Mouse (Mus musculus): ENCODE data around the gene Hist1h2bf. TPM values are rescaled to one million over a fixed set of nuclear protein-coding genes. Genes with fewer than 3 reads are reported as not detected.
"Not testable (repeated sequence)": the region's sequence is repeated elsewhere in the genome, so short reads cannot be mapped to it uniquely, and the experiment has no call there.

The Hist1h2bf gene
- polyA plus RNA-seq, 1 experiment from 2014 or later, result 1.1 TPM

DNA sequence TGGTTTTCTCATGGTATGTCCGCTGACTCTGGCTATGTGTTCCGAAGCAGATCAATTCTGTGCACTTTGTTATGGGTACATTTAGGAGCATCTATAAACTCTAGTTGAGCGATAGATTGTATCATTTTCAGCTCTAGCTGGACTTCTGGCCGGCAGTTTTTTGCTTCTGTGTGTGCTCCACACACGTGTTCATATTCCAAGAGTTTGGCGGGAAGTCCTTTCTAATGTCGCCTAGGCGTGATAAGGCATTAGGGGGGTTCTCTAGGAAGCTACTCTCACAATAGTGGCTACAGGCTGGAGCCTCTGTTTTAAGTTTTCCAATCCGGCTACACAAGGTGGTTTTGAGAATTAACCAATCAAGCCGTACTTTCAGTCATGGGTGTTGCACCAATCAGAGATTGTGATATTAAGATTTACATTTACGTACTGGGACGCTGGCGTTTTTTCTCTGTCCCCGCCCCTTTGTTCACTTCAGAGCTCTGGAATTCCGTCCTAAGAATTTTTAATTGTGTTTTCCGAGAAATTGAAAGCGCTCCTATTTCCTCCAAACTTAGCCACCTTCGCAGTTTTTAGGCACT lies 18.1 kb downstream of the Hist1h2bf start:
- DNase-seq (ENCODE audit: low spot score), result peak; percentile 86
- peak overlapping the region; percentile 68 for H3K4me3 ChIP-seq
- under 1% methylated on average over 18 of the region's 18 CpGs for WGBS
- H3K27ac ChIP-seq, result peak overlapping the region; percentile 90
- H3K27me3 ChIP-seq (ENCODE audit: insufficient read depth, poor library complexity, severe bottlenecking), result no peaks in the 10 kb centered on the region
- H3K4me1 ChIP-seq, result peaks cover 10% of the 10 kb centered on the region; the same call in 1 of the 2 replicates
- no peaks in the 10 kb centered on the region for H3K9me3 ChIP-seq
- no peaks in the 10 kb centered on the region for H3K36me3 ChIP-seq

DNA sequence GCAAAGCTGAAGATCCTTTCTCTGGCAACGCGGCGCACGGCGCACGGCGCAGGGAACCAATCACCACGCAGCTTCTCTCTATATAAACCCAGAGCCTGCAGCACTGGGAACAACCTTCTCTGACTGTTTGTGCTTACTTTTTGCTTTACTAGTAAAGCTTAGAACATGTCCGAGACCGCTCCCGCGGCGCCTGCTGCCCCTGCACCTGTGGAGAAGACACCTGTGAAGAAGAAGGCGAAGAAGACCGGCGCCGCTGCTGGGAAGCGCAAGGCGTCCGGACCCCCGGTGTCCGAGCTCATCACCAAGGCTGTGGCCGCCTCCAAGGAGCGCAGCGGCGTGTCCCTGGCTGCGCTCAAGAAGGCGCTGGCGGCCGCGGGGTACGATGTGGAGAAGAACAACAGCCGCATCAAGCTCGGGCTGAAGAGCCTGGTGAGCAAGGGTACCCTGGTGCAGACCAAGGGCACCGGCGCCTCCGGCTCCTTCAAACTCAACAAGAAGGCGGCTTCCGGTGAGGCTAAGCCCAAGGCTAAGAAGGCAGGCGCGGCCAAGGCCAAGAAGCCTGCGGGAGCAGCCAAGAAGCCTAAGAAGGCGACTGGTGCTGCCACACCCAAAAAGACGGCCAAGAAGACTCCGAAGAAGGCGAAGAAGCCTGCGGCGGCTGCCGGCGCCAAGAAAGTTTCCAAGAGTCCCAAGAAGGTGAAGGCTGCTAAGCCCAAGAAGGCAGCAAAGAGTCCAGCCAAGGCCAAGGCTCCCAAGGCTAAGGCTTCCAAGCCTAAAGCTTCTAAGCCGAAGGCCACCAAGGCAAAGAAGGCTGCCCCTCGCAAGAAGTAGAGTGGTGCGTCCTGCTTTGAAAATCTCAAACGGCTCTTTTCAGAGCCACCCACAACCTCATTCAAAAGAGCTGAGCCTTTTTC lies 18.8 kb downstream of the Hist1h2bf start:
- Histone ChIP-seq H3K4me3 (peak overlapping the region; percentile 68), H3K27me3 (ENCODE audit: insufficient read depth, poor library complexity, severe bottlenecking) (no peaks in the 10 kb centered on the region), H3K36me3 (no peaks in the 10 kb centered on the region), H3K9me3 (no peaks in the 10 kb centered on the region), H3K4me1 (peaks cover 15% of the 10 kb centered on the region; the same call in 1 of the 2 replicates), H3K27ac (peak overlapping the region; percentile 90)
- under 1% methylated on average over 54 of the region's 54 CpGs for WGBS
- DNase-seq (ENCODE audit: low spot score), result peak; percentile 94

- Histone ChIP-seq H3K9me3 (no peaks in the 10 kb centered on the region), H3K27ac (peak overlapping the region; percentile 90), H3K4me3 (peak overlapping the region; percentile 68), H3K36me3 (no peaks in the 10 kb centered on the region), H3K4me1 (peaks cover 15% of the 10 kb centered on the region; the same call in 1 of the 2 replicates), H3K27me3 (ENCODE audit: insufficient read depth, poor library complexity, severe bottlenecking) (no peaks in the 10 kb centered on the region)
- no peak for DNase-seq (ENCODE audit: low spot score)
- 24% methylated on average over 9 of the region's 9 CpGs for WGBS
Measured at GRCm38 (mm10) chr13:23554393-23554792, 19.6 kb downstream of the Hist1h2bf start.

DNA sequence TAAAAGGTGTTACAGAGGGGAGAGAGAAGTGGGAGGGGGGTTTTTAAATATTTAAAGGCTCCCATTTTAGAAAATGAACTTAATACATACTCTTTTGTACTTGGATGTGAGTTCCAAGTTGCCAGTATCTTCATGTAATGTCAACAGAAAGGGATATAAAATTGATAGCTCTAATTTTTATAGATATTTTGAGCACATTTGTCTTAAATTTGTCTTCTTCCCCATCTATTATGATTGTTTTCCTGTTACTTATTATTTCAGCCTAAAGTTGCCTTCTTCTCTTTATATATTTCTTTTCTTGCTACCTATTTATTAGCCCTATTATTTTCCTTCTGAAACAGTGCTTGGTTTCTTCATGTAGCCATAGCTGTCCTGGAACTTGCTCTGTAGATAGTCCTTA lies 21.0 kb downstream of the Hist1h2bf start, which contains the start of gene Hist1h1d:
Gene Hist1h1d, plus strand, starts transcription at position 301 of the 400 bp plus-strand sequence.
- H3K27ac ChIP-seq, result peak within 1 kb of the TSS; percentile 90
- no peak for DNase-seq (ENCODE audit: low spot score)
- peaks cover 15% of the 10 kb centered on the region; the same call in 1 of the 2 replicates for H3K4me1 ChIP-seq
- H3K9me3 ChIP-seq, result no peaks in the 10 kb centered on the region
- H3K4me3 ChIP-seq, result no peak within 1 kb of the TSS; the same call in 1 of the 2 replicates
- H3K36me3 ChIP-seq, result no peaks in the 10 kb centered on the region
- no peaks in the 10 kb centered on the region for H3K27me3 ChIP-seq (ENCODE audit: insufficient read depth, poor library complexity, severe bottlenecking)

DNA sequence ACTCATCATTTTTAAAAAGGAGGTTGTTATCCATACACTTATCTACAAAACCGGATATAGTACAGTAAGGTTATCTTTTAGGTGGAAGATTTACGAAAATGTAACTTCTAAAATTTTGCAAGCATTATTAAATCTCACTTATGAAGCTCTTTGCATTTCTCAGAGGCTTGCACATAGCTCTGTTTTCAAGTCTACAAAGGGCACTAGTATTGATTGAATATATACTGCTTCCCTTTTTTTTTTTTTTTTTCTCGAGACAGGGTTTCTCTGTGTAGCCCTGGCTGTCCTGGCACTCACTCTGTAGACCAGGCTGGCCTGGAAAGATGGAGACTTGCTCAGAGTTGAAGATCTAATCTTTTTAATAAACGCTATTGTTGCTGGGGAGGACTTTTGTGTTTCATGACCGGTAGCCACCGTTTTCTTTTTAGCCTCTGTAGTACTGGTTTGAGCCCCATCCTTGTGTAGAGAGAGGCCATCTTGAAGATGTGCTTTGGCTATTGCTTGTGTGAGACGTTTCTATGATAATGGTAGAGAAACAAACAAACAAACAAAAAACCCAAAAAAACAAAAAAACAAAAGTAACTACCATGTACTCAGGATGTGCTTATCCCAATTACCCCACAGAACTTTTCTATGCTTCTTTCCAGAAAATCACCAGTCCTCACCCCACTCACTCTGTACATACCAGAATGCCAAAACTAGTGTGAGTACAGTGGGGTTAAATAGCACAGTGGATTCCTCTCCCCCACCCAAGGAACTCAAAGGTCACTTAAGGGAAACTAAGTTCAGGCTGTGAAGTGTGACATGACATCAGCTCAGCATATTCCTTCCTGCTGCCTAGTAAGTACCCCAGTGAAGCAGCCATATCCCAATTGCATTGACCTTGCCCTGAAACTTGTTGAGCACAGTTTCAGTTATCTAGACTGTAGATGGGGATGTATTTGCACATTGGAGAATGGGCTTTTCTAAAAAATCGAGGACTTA lies 21.8 kb downstream of the Hist1h2bf start:
- Histone ChIP-seq H3K4me3 (peak overlapping the region; percentile 56), H3K27me3 (ENCODE audit: insufficient read depth, poor library complexity, severe bottlenecking) (no peaks in the 10 kb centered on the region), H3K27ac (peak overlapping the region; percentile 90), H3K9me3 (no peaks in the 10 kb centered on the region), H3K4me1 (peaks cover 15% of the 10 kb centered on the region; the same call in 1 of the 2 replicates), H3K36me3 (no peaks in the 10 kb centered on the region)
- 52% methylated on average over 8 of the region's 8 CpGs for WGBS
- DNase-seq (ENCODE audit: low spot score), result no peak

DNA sequence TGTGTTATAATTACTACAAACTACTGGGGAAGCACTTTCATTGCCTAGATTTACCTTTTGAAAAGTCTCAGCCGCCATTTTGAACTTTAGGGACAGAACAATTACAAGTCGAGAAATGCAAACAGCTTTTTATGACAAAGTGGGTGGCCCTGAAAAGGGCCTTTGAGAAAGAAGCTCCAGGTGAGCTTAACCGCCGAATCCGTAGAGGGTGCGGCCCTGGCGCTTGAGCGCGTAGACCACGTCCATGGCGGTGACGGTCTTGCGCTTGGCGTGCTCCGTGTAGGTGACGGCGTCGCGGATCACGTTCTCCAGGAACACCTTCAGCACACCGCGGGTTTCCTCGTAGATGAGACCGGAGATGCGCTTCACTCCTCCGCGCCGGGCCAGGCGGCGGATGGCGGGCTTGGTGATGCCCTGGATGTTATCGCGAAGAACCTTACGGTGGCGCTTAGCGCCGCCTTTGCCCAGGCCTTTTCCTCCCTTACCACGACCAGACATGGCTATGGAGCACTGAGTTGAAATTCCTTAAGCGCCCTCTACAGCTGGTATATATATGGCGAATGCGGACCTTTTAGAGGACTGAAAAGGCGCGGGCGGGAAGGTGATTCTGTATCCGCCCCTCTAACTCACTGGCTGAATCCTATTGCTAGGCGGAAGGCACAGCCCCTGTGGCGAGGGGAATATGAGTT lies 22.7 kb downstream of the Hist1h2bf start, which contains the start of gene Hist1h4f:
Gene Hist1h4f, minus strand, starts transcription at position 503 of the 689 bp plus-strand sequence.
- DNase-seq (ENCODE audit: low spot score), result peak; percentile 98
- Histone ChIP-seq H3K4me3 (peak within 1 kb of the TSS; percentile 56), H3K4me1 (peaks cover 15% of the 10 kb centered on the region; the same call in 1 of the 2 replicates), H3K27ac (peak within 1 kb of the TSS; percentile 90)
- H3K27me3 ChIP-seq (ENCODE audit: insufficient read depth, poor library complexity, severe bottlenecking); H3K9me3 ChIP-seq; H3K36me3 ChIP-seq: not testable (repeated sequence)
- WGBS, result under 1% methylated on average over 47 of the region's 47 CpGs

- no peak for DNase-seq (ENCODE audit: low spot score)
- WGBS, result 12% methylated on average over 3 of the region's 3 CpGs
- Histone ChIP-seq H3K9me3 (no peaks in the 10 kb centered on the region), H3K4me3 (peak overlapping the region; percentile 56), H3K27me3 (ENCODE audit: insufficient read depth, poor library complexity, severe bottlenecking) (no peaks in the 10 kb centered on the region), H3K4me1 (peaks cover 15% of the 10 kb centered on the region; the same call in 1 of the 2 replicates), H3K36me3 (no peaks in the 10 kb centered on the region), H3K27ac (peak overlapping the region; percentile 90)
Measured at GRCm38 (mm10) chr13:23550761-23551145, 23.2 kb downstream of the Hist1h2bf start.

- WGBS, result 67% methylated on average over 5 of the region's 5 CpGs
- DNase-seq (ENCODE audit: low spot score), result no peak
- Histone ChIP-seq H3K4me1 (peaks cover 5% of the 10 kb centered on the region; the same call in 1 of the 2 replicates), H3K4me3 (no peak overlapping the region), H3K36me3 (no peaks in the 10 kb centered on the region), H3K27me3 (ENCODE audit: insufficient read depth, poor library complexity, severe bottlenecking) (no peaks in the 10 kb centered on the region), H3K9me3 (no peaks in the 10 kb centered on the region), H3K27ac (peak overlapping the region; percentile 22; the same call in 1 of the 2 replicates)
Measured at GRCm38 (mm10) chr13:23546694-23547093, 27.3 kb downstream of the Hist1h2bf start.

GRCm38 (mm10) chr13:23544787-23545120 lies 29.2 kb downstream of the Hist1h2bf start:
- peak overlapping the region; percentile 59 for H3K4me3 ChIP-seq
- not testable (repeated sequence) for H3K9me3 ChIP-seq; DNase-seq (ENCODE audit: low spot score); H3K4me1 ChIP-seq; H3K27me3 ChIP-seq (ENCODE audit: insufficient read depth, poor library complexity, severe bottlenecking); H3K27ac ChIP-seq; H3K36me3 ChIP-seq
- under 1% methylated on average over 14 of the region's 14 CpGs for WGBS

GRCm38 (mm10) chr13:23543965-23544786 lies 29.8 kb downstream of the Hist1h2bf start, which contains the start of gene Hist1h3f:
TSS of gene Hist1h3f (plus strand) at chr13:23544052.
- peak; percentile 87 for DNase-seq (ENCODE audit: low spot score)
- WGBS, result under 1% methylated on average over 29 of the region's 45 CpGs
- Histone ChIP-seq H3K27me3 (ENCODE audit: insufficient read depth, poor library complexity, severe bottlenecking) (no peaks in the 10 kb centered on the region), H3K9me3 (no peaks in the 10 kb centered on the region), H3K36me3 (no peaks in the 10 kb centered on the region), H3K4me1 (no peaks in the 10 kb centered on the region; the same call in 1 of the 2 replicates), H3K27ac (peak within 1 kb of the TSS; percentile 93), H3K4me3 (peak within 1 kb of the TSS; percentile 59)

DNA sequence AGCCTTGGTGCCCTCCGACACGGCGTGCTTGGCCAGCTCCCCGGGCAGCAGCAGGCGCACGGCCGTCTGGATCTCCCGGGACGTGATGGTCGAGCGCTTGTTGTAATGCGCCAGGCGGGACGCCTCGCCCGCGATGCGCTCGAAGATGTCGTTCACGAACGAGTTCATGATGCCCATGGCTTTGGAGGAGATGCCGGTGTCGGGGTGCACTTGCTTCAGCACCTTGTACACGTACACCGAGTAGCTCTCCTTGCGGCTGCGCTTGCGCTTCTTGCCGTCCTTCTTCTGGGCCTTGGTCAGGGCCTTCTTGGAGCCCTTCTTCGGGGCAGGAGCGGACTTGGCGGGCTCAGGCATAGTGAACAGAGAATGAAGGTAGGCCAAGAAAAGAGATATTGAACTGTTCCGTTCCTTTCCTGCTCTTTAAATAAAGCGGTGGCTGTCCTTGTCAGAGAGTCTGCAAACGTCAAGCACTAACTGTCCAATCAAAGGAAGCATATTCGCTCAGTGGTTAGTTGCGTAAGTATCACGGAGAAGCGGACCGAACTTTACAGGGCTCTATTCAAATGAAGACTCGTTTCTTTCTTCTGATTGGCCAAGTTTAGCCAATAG lies 30.9 kb downstream of the Hist1h2bf start, which contains the start of gene Hist1h2bh:
Gene Hist1h2bh, minus strand, starts transcription at position 394 of the 609 bp plus-strand sequence.
- peak; percentile 92 for DNase-seq (ENCODE audit: low spot score)
- peak within 1 kb of the TSS; percentile 59 for H3K4me3 ChIP-seq
- H3K36me3 ChIP-seq; H3K9me3 ChIP-seq; H3K27me3 ChIP-seq (ENCODE audit: insufficient read depth, poor library complexity, severe bottlenecking); H3K4me1 ChIP-seq: not testable (repeated sequence)
- under 1% methylated on average over 38 of the region's 42 CpGs for WGBS
- peak within 1 kb of the TSS; percentile 93 for H3K27ac ChIP-seq

Data from heart, embryonic 10.5 days (tissue).